Mouse (Mus musculus): Measurements from ENCODE around the gene Cenpb.

Cenpb gene

GRCm38 (mm10) chr2:131163924-131164323 lies 15.9 kb downstream of the Cenpb start:
- no peak for DNase-seq

GRCm38 (mm10) chr2:131160671-131161111 lies 19.2 kb downstream of the Cenpb start:
- no peak for DNase-seq

GRCm38 (mm10) chr2:131159938-131160581 lies 19.8 kb downstream of the Cenpb start, which contains the start of gene 1700037H04Rik:
Gene 1700037H04Rik (minus strand): TSS chr2:131160081.
- peak; percentile 94 to 96 for DNase-seq

- DNase-seq: no peak
Observed at GRCm38 (mm10) chr2:131159491-131159910, 20.4 kb downstream of the Cenpb start.

- DNase-seq: no peak
Observed at GRCm38 (mm10) chr2:131156987-131157386, 22.9 kb downstream of the Cenpb start.

GRCm38 (mm10) chr2:131154036-131154435 lies 25.8 kb downstream of the Cenpb start:
- no peak for DNase-seq

GRCm38 (mm10) chr2:131152166-131152730 lies 27.6 kb downstream of the Cenpb start:
- no peak for DNase-seq

GRCm38 (mm10) chr2:131149254-131149578 lies 30.7 kb downstream of the Cenpb start:
- no peak for DNase-seq

GRCm38 (mm10) chr2:131148353-131149253 lies 31.3 kb downstream of the Cenpb start:
- no peak for DNase-seq

- DNase-seq: no peak
Observed at GRCm38 (mm10) chr2:131147043-131147365, 32.9 kb downstream of the Cenpb start.

GRCm38 (mm10) chr2:131146193-131147042 lies 33.4 kb downstream of the Cenpb start:
- no peak for DNase-seq

GRCm38 (mm10) chr2:131145536-131145935 lies 34.3 kb downstream of the Cenpb start:
- DNase-seq: no peak

- no peak for DNase-seq
Observed at GRCm38 (mm10) chr2:131145121-131145520, 34.7 kb downstream of the Cenpb start.

- no peak for DNase-seq
Observed at GRCm38 (mm10) chr2:131143007-131143780, 36.7 kb downstream of the Cenpb start.

GRCm38 (mm10) chr2:131142592-131142991 lies 37.3 kb downstream of the Cenpb start:
- DNase-seq: peak; percentile 66 to 67

- no peak for DNase-seq
Observed at GRCm38 (mm10) chr2:131141336-131141986, 38.4 kb downstream of the Cenpb start.

GRCm38 (mm10) chr2:131140533-131140905 lies 39.3 kb downstream of the Cenpb start:
- no peak for DNase-seq

GRCm38 (mm10) chr2:131139886-131140532 lies 39.9 kb downstream of the Cenpb start:
- DNase-seq: no peak

- no peak for DNase-seq
Observed at GRCm38 (mm10) chr2:131139287-131139686, 40.6 kb downstream of the Cenpb start.

GRCm38 (mm10) chr2:131138760-131139159 lies 41.1 kb downstream of the Cenpb start:
- DNase-seq: no peak

GRCm38 (mm10) chr2:131138296-131138695 lies 41.6 kb downstream of the Cenpb start:
- no peak for DNase-seq

All from thymus, postnatal 36 days (tissue).